Mouse (Mus musculus): Measurements from ENCODE around the gene Fam227b. TPM values are rescaled to one million over a fixed set of nuclear protein-coding genes. Genes with fewer than 3 reads are reported as not detected.

Gene Fam227b
- polyA plus RNA-seq, 1 experiment from 2014 or later = not detected

- Histone ChIP-seq H3K27me3 (replicated peaks; ENCODE audit: control insufficient read depth, insufficient read depth, low read length) (no peaks in the 10 kb centered on the region), H3K36me3 (ENCODE audit: control insufficient read depth, insufficient read depth, low read length) (peaks cover 4% of the 10 kb centered on the region; the same call in 1 of the 2 replicates), H3K9ac (ENCODE audit: low read length) (no peak overlapping the region), H3K4me1 (replicated peaks; ENCODE audit: control insufficient read depth, insufficient read depth, low read length) (0 out of 2 replicates have a peak, but pooled peaks cover 4% of the 10 kb centered on the region), H3K27ac (ENCODE audit: low read depth) (no peak overlapping the region), H3K9me3 (ENCODE audit: control insufficient read depth, low read length) (no peaks in the 10 kb centered on the region), H3K4me3 (ENCODE audit: low read depth, low read length) (no peak overlapping the region), H3K4me2 (ENCODE audit: low read length) (no peak overlapping the region)
- 51% methylated on average over 5 of the region's 5 CpGs for WGBS
- DNase-seq (ENCODE audit: low spot score) = no peak
- no peak for ATAC-seq (replicated peaks; ENCODE audit: low FRiP score, low TSS enrichment, low read depth)
These were observed 175.9 kb downstream of the Fam227b start for GRCm38 (mm10) chr2:125975808-125976345.

DNA sequence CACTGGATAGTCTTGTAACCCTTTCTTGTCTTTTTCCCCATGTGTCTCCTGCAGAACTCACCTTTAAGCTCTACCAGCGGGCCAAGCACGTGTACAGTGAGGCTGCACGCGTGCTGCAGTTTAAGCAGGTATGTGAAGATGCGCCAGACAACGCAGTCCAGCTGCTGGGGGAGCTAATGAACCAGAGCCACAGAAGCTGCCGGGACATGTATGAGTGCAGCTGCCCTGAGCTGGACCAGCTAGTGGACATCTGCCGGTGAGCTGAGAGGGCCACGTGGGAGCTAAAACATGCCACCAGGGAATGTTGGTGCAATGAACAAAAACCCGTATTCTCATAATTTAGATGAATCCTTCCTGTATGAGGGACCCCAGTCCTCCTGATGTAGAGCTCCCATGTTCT lies 176.6 kb downstream of the Fam227b start:
- no peaks in the 10 kb centered on the region for H3K36me3 ChIP-seq (ENCODE audit: control insufficient read depth, insufficient read depth, low read length)
- 0 out of 2 replicates have a peak, but pooled peaks cover 4% of the 10 kb centered on the region for H3K4me1 ChIP-seq (replicated peaks; ENCODE audit: control insufficient read depth, insufficient read depth, low read length)
- H3K4me3 ChIP-seq (ENCODE audit: low read depth, low read length) = no peak overlapping the region
- ATAC-seq (replicated peaks; ENCODE audit: low FRiP score, low TSS enrichment, low read depth) (no peak), DNase-seq (ENCODE audit: low spot score) (no peak)
- H3K27ac ChIP-seq (ENCODE audit: low read depth) = no peak overlapping the region
- H3K9ac ChIP-seq (ENCODE audit: low read length) = no peak overlapping the region
- 91% methylated on average over 10 of the region's 10 CpGs for WGBS
- no peak overlapping the region for H3K4me2 ChIP-seq (ENCODE audit: low read length)
- no peaks in the 10 kb centered on the region for H3K27me3 ChIP-seq (replicated peaks; ENCODE audit: control insufficient read depth, insufficient read depth, low read length)
- no peaks in the 10 kb centered on the region for H3K9me3 ChIP-seq (ENCODE audit: control insufficient read depth, low read length)

- no peaks in the 10 kb centered on the region for H3K36me3 ChIP-seq (ENCODE audit: control insufficient read depth, insufficient read depth, low read length)
- no peak overlapping the region for H3K4me3 ChIP-seq (ENCODE audit: low read depth, low read length)
- no peak overlapping the region for H3K4me2 ChIP-seq (ENCODE audit: low read length)
- H3K9ac ChIP-seq (ENCODE audit: low read length) = no peak overlapping the region
- H3K4me1 ChIP-seq (replicated peaks; ENCODE audit: control insufficient read depth, insufficient read depth, low read length) = 0 out of 2 replicates have a peak, but pooled peaks cover 4% of the 10 kb centered on the region
- ATAC-seq (replicated peaks; ENCODE audit: low FRiP score, low TSS enrichment, low read depth) (no peak), DNase-seq (ENCODE audit: low spot score) (no peak)
- no peak overlapping the region for H3K27ac ChIP-seq (ENCODE audit: low read depth)
- no peaks in the 10 kb centered on the region for H3K27me3 ChIP-seq (replicated peaks; ENCODE audit: control insufficient read depth, insufficient read depth, low read length)
- WGBS = 36% methylated on average over 6 of the region's 6 CpGs
- H3K9me3 ChIP-seq (ENCODE audit: control insufficient read depth, low read length) = no peaks in the 10 kb centered on the region
These were observed 178.6 kb downstream of the Fam227b start for GRCm38 (mm10) chr2:125973207-125973606.

DNA sequence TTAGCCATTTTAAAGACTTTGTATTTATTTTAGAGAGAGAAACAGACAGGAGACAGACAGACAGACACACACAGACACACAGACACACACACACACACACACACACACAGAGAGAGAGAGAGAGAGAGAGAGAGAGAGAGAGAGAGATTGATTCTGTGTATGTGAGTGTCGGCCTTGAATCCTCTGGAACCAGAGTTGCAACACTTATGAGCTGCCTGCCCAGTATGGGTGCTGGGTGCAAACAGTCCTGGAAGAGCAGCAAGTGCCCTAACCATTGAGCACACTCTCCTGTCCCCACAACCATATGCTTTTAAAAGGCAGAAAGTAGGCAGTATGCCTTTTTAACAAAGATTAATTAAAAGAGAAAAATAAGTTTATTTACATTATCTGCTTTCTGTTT lies 183.0 kb downstream of the Fam227b start:
- WGBS = 90% methylated on average over 1 of the region's 1 CpGs
- Histone ChIP-seq H3K36me3 (ENCODE audit: control insufficient read depth, insufficient read depth, low read length) (no peaks in the 10 kb centered on the region), H3K27me3 (replicated peaks; ENCODE audit: control insufficient read depth, insufficient read depth, low read length) (no peaks in the 10 kb centered on the region), H3K4me2 (ENCODE audit: low read length) (no peak overlapping the region), H3K4me3 (ENCODE audit: low read depth, low read length) (no peak overlapping the region), H3K27ac (ENCODE audit: low read depth) (no peak overlapping the region), H3K9ac (ENCODE audit: low read length) (no peak overlapping the region), H3K9me3 (ENCODE audit: control insufficient read depth, low read length) (no peaks in the 10 kb centered on the region), H3K4me1 (replicated peaks; ENCODE audit: control insufficient read depth, insufficient read depth, low read length) (0 out of 2 replicates have a peak, but pooled peaks cover 4% of the 10 kb centered on the region)
- ATAC-seq (replicated peaks; ENCODE audit: low FRiP score, low TSS enrichment, low read depth) = no peak
- DNase-seq (ENCODE audit: low spot score) = no peak

DNA sequence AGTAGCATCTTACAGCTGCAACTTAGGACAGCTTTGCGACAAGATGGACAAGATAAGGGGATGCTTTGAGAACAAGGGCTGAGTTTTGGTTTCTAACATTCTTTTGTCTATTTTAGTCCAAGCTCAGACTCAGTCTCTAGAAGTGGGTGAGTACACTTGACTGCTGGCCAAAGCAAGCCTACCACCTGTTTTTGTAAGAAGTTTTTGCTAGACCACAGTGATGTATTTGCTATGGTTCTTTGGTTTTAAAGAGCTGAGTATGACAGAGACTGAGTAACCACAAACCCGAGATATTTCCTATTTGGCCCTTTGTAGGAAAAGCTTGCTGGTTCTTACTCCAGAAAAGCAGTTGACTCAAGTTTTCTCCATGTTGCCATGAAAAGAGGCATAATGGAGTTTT lies 203.6 kb downstream of the Fam227b start:
- Histone ChIP-seq H3K4me2 (ENCODE audit: low read length) (no peak overlapping the region), H3K9ac (ENCODE audit: low read length) (no peak overlapping the region), H3K4me3 (ENCODE audit: low read depth, low read length) (no peak overlapping the region), H3K27ac (ENCODE audit: low read depth) (no peak overlapping the region), H3K9me3 (ENCODE audit: control insufficient read depth, low read length) (no peaks in the 10 kb centered on the region), H3K36me3 (ENCODE audit: control insufficient read depth, insufficient read depth, low read length) (peaks cover 17% of the 10 kb centered on the region; the same call in 1 of the 2 replicates), H3K27me3 (replicated peaks; ENCODE audit: control insufficient read depth, insufficient read depth, low read length) (no peaks in the 10 kb centered on the region), H3K4me1 (replicated peaks; ENCODE audit: control insufficient read depth, insufficient read depth, low read length) (no peaks in the 10 kb centered on the region)
- ATAC-seq (replicated peaks; ENCODE audit: low FRiP score, low TSS enrichment, low read depth) (no peak), DNase-seq (ENCODE audit: low spot score) (no peak)
- 93% methylated on average over 2 of the region's 2 CpGs for WGBS

GRCm38 (mm10) chr2:125943301-125943700 lies 208.5 kb downstream of the Fam227b start:
- Histone ChIP-seq H3K4me2 (ENCODE audit: low read length) (no peak overlapping the region), H3K27ac (ENCODE audit: low read depth) (no peak overlapping the region), H3K27me3 (replicated peaks; ENCODE audit: control insufficient read depth, insufficient read depth, low read length) (no peaks in the 10 kb centered on the region), H3K9ac (ENCODE audit: low read length) (no peak overlapping the region), H3K9me3 (ENCODE audit: control insufficient read depth, low read length) (no peaks in the 10 kb centered on the region), H3K4me3 (ENCODE audit: low read depth, low read length) (no peak overlapping the region), H3K4me1 (replicated peaks; ENCODE audit: control insufficient read depth, insufficient read depth, low read length) (no peaks in the 10 kb centered on the region), H3K36me3 (ENCODE audit: control insufficient read depth, insufficient read depth, low read length) (0 out of 2 replicates have a peak, but pooled peaks cover 8% of the 10 kb centered on the region)
- WGBS = 67% methylated on average over 1 of the region's 1 CpGs
- ATAC-seq (replicated peaks; ENCODE audit: low FRiP score, low TSS enrichment, low read depth) = no peak
- no peak for DNase-seq (ENCODE audit: low spot score)

DNA sequence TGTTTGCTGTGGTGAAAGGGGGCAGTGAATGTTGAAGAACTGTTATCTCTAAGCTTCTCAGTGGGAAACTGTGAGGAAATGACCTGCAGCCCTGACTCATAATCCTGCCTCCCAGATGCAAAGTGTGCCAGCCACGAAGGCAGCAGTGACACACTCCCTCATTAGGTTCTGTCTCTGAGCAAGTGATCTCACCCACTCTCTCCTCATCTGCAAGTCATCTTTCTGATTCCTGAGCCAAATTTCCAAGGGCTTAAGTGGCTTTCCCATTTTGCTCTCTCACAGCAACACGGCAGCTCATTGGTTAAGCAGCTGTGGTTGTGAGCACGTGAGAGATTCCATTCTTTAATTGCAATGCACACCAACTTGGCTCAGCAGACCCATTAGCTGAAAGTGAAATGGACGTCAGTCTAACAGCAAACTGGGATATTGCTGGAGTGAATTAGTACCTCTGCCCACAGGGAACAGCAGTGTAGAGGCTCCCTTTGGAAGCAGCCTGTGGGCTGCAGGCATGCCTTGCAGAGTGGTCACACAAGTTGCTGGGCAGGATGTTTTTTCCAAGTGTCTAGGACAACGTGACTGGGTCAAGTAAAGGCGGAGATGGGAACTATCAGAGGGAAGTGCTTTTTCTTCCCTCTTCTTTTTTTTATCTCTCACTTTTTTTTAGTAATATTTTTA lies 210.6 kb downstream of the Fam227b start:
- no peak for DNase-seq (ENCODE audit: low spot score)
- Histone ChIP-seq H3K36me3 (ENCODE audit: control insufficient read depth, insufficient read depth, low read length) (no peaks in the 10 kb centered on the region), H3K9ac (ENCODE audit: low read length) (no peak overlapping the region), H3K9me3 (ENCODE audit: control insufficient read depth, low read length) (no peaks in the 10 kb centered on the region), H3K4me1 (replicated peaks; ENCODE audit: control insufficient read depth, insufficient read depth, low read length) (no peaks in the 10 kb centered on the region), H3K27ac (ENCODE audit: low read depth) (no peak overlapping the region), H3K4me3 (ENCODE audit: low read depth, low read length) (no peak overlapping the region), H3K27me3 (replicated peaks; ENCODE audit: control insufficient read depth, insufficient read depth, low read length) (no peaks in the 10 kb centered on the region), H3K4me2 (ENCODE audit: low read length) (no peak overlapping the region)
- no peak for ATAC-seq (replicated peaks; ENCODE audit: low FRiP score, low TSS enrichment, low read depth)
- WGBS = 78% methylated on average over 6 of the region's 6 CpGs

- Histone ChIP-seq H3K27ac (ENCODE audit: low read depth) (no peak overlapping the region), H3K9ac (ENCODE audit: low read length) (no peak overlapping the region), H3K27me3 (replicated peaks; ENCODE audit: control insufficient read depth, insufficient read depth, low read length) (no peaks in the 10 kb centered on the region), H3K4me2 (ENCODE audit: low read length) (no peak overlapping the region), H3K4me3 (ENCODE audit: low read depth, low read length) (no peak overlapping the region), H3K36me3 (ENCODE audit: control insufficient read depth, insufficient read depth, low read length) (no peaks in the 10 kb centered on the region), H3K9me3 (ENCODE audit: control insufficient read depth, low read length) (no peaks in the 10 kb centered on the region), H3K4me1 (replicated peaks; ENCODE audit: control insufficient read depth, insufficient read depth, low read length) (no peaks in the 10 kb centered on the region)
- DNase-seq (ENCODE audit: low spot score) = no peak
- WGBS = 93% methylated on average over 6 of the region's 6 CpGs
- ATAC-seq (replicated peaks; ENCODE audit: low FRiP score, low TSS enrichment, low read depth) = no peak
These were observed 212.7 kb downstream of the Fam227b start for GRCm38 (mm10) chr2:125938993-125939642.
